Mouse (Mus musculus) CD4-positive naive resting alpha-beta T cell, adult 76 days (primary cell): ENCODE results near the gene Plod1. TPM values are rescaled to one million over a fixed set of nuclear protein-coding genes. Genes with fewer than 3 reads are reported as not detected.

ENCODE experiments used
- total RNA-seq: library from RNA; stranded (reverse); gene quantifications from one replicate; pipeline ENCODE4 v1.2.4, GENCODE M21; 2023

Gene Plod1
- 4.6 TPM for total RNA-seq

DNA sequence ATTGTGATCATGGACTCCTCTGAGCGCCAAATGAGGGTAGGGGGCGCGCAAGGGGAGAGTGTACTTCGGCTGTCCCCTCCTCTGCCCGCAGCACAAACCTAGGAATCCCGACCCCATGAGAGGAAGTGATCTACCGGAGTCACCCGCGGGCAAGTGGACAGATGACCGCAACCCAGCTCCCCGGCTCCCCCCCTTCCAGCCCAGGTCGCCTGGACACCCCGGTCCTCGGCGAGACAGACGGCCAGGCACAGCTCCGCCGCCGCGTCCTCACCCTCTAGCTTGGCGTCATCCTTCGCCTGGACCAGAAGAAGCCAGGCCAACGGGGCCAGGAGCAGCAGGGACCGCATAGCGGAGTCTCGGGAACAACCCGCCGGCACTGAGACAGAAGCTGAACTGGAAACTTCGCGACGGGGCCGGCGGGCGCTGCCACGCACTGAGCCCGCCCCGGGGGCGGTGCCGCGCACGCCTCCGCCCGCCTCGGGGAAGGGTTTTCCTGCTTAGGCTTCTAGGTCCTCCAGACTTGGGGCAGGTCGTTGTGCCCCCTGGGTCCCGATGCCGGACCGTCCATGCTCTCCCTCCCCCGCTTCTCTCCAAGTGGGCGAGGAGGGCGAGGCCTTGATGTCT, at the start of gene Plod1:
TSS of gene Plod1 (minus strand) at position 437 of the 624 bp plus-strand sequence.

DNA sequence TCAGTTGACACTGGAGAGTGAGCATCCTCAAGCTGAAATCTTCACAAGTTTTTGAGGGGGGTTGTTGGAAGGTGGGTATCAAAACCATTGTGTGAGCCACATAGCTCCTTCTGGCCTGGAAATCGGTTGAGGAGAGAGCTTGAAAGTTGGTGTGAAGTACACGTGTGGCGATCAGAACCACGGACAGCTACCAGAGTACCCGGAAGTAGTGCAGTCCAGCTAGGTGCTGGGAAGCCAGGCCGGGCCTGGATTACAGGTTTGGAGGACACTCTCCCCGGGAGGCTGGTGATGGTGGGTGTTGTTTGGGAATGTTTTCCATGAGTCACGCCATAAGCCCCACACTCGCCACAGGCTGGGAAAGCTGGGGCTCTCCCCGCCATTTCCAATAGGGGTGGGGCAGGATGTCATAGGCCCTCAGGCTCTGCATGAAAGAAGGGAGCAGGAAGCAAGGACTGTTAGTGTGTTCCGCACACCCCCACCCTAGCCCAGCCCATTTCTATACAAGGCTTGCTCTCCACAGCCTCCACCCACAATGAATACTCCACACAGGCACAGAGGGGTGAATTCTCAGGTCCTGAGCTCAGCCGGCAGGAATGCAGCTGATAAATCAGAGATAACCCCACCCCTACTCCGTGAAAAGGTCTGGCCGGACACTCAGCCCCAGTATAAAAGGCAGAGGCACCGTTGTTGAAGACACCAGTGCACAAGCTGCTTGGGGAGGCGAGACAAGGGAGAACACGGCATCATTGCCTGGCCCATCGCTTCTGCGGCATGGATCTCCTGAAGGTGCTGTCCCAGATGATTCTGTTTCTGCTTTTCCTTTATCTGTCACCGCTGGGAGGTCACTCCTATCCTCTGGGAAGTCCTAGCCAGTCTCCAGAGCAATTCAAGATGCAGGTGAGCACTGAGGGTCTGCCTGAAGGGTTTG, 48.9 kb upstream of the Plod1 start, which contains the start of gene Nppb:
TSS of gene Nppb (plus strand) at position 584 of the 928 bp plus-strand sequence.

DNA sequence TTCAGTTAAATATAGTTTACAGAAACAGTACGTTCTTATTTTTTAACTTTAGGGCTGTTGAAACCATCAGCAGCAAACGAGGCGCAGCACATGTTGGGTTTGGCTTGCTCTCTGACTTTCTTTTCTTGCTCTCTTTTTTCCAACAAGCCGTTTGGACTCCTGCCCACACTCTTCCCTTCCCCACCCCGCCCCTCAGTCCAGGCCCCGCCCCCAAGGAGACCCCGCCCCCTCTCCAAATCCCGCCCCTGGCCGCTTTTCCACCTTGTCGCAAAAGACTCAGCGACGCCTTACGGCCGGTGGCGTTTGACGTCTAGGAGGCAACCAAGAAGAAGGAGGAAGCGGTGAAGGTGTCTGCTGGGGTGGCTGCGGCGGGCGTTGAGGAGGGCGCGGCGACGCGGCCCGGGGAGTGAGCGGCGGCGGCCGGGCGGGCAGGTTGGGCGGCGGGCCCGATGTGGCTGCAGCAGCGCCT, 4.0 kb upstream of the Plod1 start, which contains the start of gene 2510039O18Rik:
TSS of gene 2510039O18Rik (plus strand) at position 320 of the 469 bp plus-strand sequence.

DNA sequence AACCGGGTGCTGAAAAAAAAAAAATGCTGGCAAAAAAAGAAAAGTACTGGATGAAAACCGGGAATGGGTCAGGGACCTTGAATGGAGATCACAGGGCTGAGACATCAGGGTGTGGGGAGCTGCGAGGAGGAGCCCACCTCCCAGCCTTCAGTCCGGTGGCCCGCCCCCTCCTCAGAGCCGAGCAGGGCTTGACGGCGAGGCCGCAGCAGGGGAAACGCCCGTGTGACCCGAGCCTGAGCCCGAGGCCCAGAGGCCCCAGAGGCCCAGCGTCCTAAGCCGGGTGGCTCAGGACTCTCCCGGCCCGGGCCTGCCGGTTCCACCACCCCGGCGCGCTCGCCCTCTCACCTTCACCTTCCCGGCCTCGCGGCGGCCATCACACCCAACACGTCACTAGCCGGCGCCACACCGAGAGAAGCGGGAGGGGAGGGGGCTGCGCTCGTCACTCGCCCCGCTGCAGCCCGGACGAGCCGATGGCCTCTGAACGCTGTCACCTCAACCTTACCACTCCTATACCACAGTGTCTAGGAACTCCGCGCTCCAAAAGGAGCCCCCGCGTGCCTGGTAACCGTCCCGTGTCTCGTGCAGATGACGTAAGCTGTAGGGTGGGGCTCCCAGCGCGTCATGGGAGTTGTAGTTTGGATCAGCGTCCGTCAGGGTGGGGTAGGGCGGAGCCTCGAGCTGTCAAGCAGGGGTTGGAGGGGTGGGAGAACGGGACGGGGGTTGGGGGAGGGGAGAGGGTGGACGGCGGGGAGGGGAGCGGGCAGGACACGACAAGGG, 32.1 kb downstream of the Plod1 start, which contains the start of gene Mfn2:
TSS of gene Mfn2 (minus strand) at position 392 of the 777 bp plus-strand sequence.

DNA sequence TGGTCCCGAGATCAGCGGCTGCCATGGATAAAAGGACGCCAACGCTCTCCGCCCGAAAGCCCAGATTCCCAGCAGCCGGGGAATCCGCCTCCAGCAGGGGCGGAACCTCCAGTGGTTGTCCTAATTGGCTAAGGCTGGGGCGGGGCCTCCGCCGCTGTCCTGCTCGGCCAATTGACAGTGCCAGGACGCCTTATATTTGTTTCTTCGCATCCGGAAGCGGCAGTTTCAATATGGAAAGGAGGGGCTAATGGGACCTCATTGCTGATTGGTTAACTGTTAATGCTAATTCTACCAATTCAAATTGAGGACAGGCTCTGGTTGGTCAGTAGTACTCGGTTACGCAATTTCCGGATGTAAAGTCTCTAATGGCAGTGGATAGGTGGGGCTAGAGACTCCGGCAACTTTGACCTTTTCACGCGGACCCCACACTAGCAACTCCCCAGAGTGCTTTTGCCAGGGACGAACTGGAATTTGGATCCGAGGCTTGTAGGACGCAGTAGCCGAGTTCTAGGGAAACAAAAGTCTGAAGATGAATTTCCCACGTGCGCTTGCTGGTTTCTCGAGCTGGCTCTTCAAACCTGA, 68.0 kb downstream of the Plod1 start, which contains the start of the genes Miip and Fv1:
TSS of gene Miip (minus strand) at position 367 of the 582 bp plus-strand sequence.
TSS of gene Fv1 (plus strand) at position 530 of the 582 bp plus-strand sequence.

Other genes starting within 250 kb of the Plod1 start
- gene Zfp534, start 234.2 kb downstream of the Plod1 start, total RNA-seq: 0.32 TPM
- 12.5 TPM for gene Zfp984, start 127.0 kb downstream of the Plod1 start, total RNA-seq
- 6.1 TPM for gene Zfp933, start 88.4 kb downstream of the Plod1 start, total RNA-seq
- 49.7 TPM for gene Miip, start 68.0 kb downstream of the Plod1 start, total RNA-seq
- gene Fv1, start 67.8 kb downstream of the Plod1 start, total RNA-seq: 12.5 TPM
- 34.6 TPM for gene Mfn2, start 32.1 kb downstream of the Plod1 start, total RNA-seq
- 59.8 TPM for gene 2510039O18Rik, start 4.1 kb upstream of the Plod1 start, total RNA-seq
- gene Nppb, start 49.0 kb upstream of the Plod1 start, total RNA-seq: not detected
- gene Nppa, start 64.0 kb upstream of the Plod1 start, total RNA-seq: not detected
- 30.9 TPM for gene Clcn6, start 102.1 kb upstream of the Plod1 start, total RNA-seq
- gene Mthfr, start 102.3 kb upstream of the Plod1 start, total RNA-seq: 34.5 TPM
- gene Agtrap, start 151.3 kb upstream of the Plod1 start, total RNA-seq: 16.3 TPM
- gene Mad2l2, start 193.6 kb upstream of the Plod1 start, total RNA-seq: 18.0 TPM
- not detected for gene Draxin, start 193.9 kb upstream of the Plod1 start, total RNA-seq
- gene Fbxo6, start 215.4 kb upstream of the Plod1 start, total RNA-seq: 17.5 TPM
- 4.2 TPM for gene Fbxo44, start 223.7 kb upstream of the Plod1 start, total RNA-seq
- gene Fbxo2, start 223.9 kb upstream of the Plod1 start, total RNA-seq: not detected